Mouse (Mus musculus) kidney, postnatal 36 days (tissue): ENCODE results near the gene Ypel4.

Experiments used
- DNase-seq, 2 experiments: peaks; one replicate each; pipeline ENCODE4 v3.0.0; 2021 to 2022; ENCODE audit warnings: mixed read lengths in 2 of 2

The Ypel4 gene

GRCm38 (mm10) chr2:84761840-84762239 is 28.0 kb downstream of the Ypel4 start:
- no peak for DNase-seq

- DNase-seq, result no peak
Observed at GRCm38 (mm10) chr2:84762295-84762694, 28.4 kb downstream of the Ypel4 start.

GRCm38 (mm10) chr2:84762818-84763217 is 29.0 kb downstream of the Ypel4 start:
- DNase-seq, result no peak

GRCm38 (mm10) chr2:84770501-84770900 is 36.6 kb downstream of the Ypel4 start:
- DNase-seq, result no peak

GRCm38 (mm10) chr2:84772454-84772853 is 38.6 kb downstream of the Ypel4 start:
- no peak for DNase-seq

- no peak for DNase-seq
Observed at GRCm38 (mm10) chr2:84773195-84773594, 39.3 kb downstream of the Ypel4 start.

- DNase-seq, result peak; percentile 60 to 67
Observed at GRCm38 (mm10) chr2:84774751-84775150, 40.9 kb downstream of the Ypel4 start.

GRCm38 (mm10) chr2:84775241-84775640 is 41.4 kb downstream of the Ypel4 start, which contains the start of gene Serping1:
TSS of gene Serping1 (minus strand) at chr2:84775444.
- DNase-seq, result no peak

- no peak for DNase-seq
Observed at GRCm38 (mm10) chr2:84775665-84776064, 41.8 kb downstream of the Ypel4 start.

- DNase-seq, result no peak
Observed at GRCm38 (mm10) chr2:84777706-84778105, 43.8 kb downstream of the Ypel4 start.

GRCm38 (mm10) chr2:84779210-84779609 is 45.4 kb downstream of the Ypel4 start:
- DNase-seq, result no peak

GRCm38 (mm10) chr2:84783315-84783714 is 49.5 kb downstream of the Ypel4 start:
- DNase-seq, result no peak

GRCm38 (mm10) chr2:84783840-84784566 is 50.1 kb downstream of the Ypel4 start:
- DNase-seq, result peak in 1 of 2 experiments; percentile 21
